ENCODE assay signal across 26 mouse cellular contexts in genomic region chr16:17358787-17359186, GRCm38 (mm10). TPM values are rescaled to one million over a fixed set of nuclear protein-coding genes. Genes with fewer than 3 reads are reported as not detected.
"Had no signal": no experiment of that assay in that cellular context is flagged by ENCODE, and none has a peak within 500 bp of the region (broad histone marks: within the 10 kb centered on the region; RNA-seq: fewer than 3 reads in every experiment).

No protein-coding gene starts in this region.

- H3K27ac ChIP-seq: gastrocnemius, adult 2 months; heart, embryonic 10.5 days; hindbrain, embryonic 10.5 days; hindbrain, embryonic 12.5 days; hindbrain, embryonic 14.5 days; intestine, embryonic 15.5 days; layer of hippocampus, adult 2 months; limb, embryonic 10.5 days; limb, embryonic 12.5 days had no signal

- DNase-seq: gastrocnemius, adult 2 months; gastrocnemius, postnatal 10 days; gastrocnemius, postnatal 25 days; heart, adult 18-20 months; heart, postnatal 10 days; heart, postnatal 4 days; kidney, adult 18-20 months; kidney, adult 8-10 months; kidney, postnatal 10 days; kidney, postnatal 25 days; kidney, postnatal 4 days; liver had no signal

- H3K9me3 ChIP-seq: heart, embryonic 10.5 days; heart, embryonic 12.5 days; hindbrain, embryonic 10.5 days; hindbrain, embryonic 12.5 days; intestine, embryonic 15.5 days; limb, embryonic 10.5 days; limb, embryonic 12.5 days had no signal

- H3K9ac ChIP-seq: heart, embryonic 12.5 days; hindbrain, embryonic 12.5 days; hindbrain, embryonic 14.5 days; intestine, embryonic 15.5 days; limb, embryonic 12.5 days had no signal

- H3K4me1 ChIP-seq: heart, embryonic 10.5 days; heart, embryonic 12.5 days; hindbrain, embryonic 10.5 days; hindbrain, embryonic 12.5 days; intestine, embryonic 15.5 days; limb, embryonic 10.5 days; limb, embryonic 12.5 days had no signal

- H3K4me2 ChIP-seq: heart, embryonic 12.5 days; hindbrain, embryonic 12.5 days; hindbrain, embryonic 14.5 days; intestine, embryonic 15.5 days; limb, embryonic 12.5 days had no signal

- ATAC-seq: forebrain, embryonic 16.5 days; hindbrain, embryonic 16.5 days; inflammation-experienced regulatory T-cells, adult 6 months; intestine, embryonic 15.5 days; intestine, postnatal 0 days had no signal

- H3K27me3 ChIP-seq: heart, embryonic 12.5 days; hindbrain, embryonic 12.5 days; intestine, embryonic 15.5 days; limb, embryonic 12.5 days had no signal

- H3K4me3 ChIP-seq: gastrocnemius, adult 2 months; heart, embryonic 10.5 days; heart, embryonic 12.5 days; hindbrain, embryonic 10.5 days; hindbrain, embryonic 12.5 days; intestine, embryonic 15.5 days; layer of hippocampus, adult 2 months; limb, embryonic 10.5 days; limb, embryonic 12.5 days had no signal

RNA-seq across cellular contexts. Expression of gene Serpind1, which starts 27.6 kb away (rescaled TPM):
- total RNA-seq: granulocyte monocyte progenitor cell, adult 5-6 weeks had no signal
